ENCODE assay signal across 34 mouse cellular contexts in the genomic region with DNA sequence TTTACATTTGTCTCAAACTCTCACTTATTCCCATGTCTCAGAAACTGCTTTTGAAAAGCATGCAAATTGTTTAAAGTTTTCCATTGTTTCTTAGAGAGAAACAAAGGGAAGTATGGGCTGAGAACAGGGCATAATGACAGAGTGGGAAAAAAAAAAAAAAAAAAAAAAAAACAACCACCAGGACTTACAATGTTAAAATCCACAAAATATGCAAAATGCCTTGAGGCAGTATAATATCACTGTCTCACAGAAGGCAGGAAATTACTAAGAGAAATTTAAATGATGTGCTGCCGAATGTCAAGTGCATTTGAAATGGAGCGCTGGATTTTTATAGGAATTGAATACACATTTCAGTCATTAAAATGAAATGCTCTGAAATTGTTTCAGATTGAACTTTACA. TPM values are rescaled to one million over a fixed set of nuclear protein-coding genes. Genes with fewer than 3 reads are reported as not detected.
"Had no signal": no experiment of that assay in that cellular context is flagged by ENCODE, and none has a peak within 500 bp of the region (broad histone marks: within the 10 kb centered on the region; RNA-seq: fewer than 3 reads in every experiment).

No protein-coding gene starts in this region.

- DNase-seq: gastrocnemius, adult 2 months; gastrocnemius, postnatal 10 days; gastrocnemius, postnatal 25 days; heart, adult 18-20 months; heart, postnatal 10 days; heart, postnatal 4 days; kidney, adult 18-20 months; kidney, adult 8-10 months; kidney, postnatal 10 days; kidney, postnatal 25 days; kidney, postnatal 4 days; liver had no signal

- H3K4me3 ChIP-seq: gastrocnemius, adult 2 months; heart, embryonic 10.5 days; heart, embryonic 12.5 days; hindbrain, embryonic 10.5 days; hindbrain, embryonic 12.5 days; intestine, embryonic 15.5 days; layer of hippocampus, adult 2 months; left cerebral cortex, adult 2 months; limb, embryonic 10.5 days; limb, embryonic 12.5 days had no signal

- H3K9me3 ChIP-seq: heart, embryonic 10.5 days; heart, embryonic 12.5 days; hindbrain, embryonic 10.5 days; hindbrain, embryonic 12.5 days; intestine, embryonic 15.5 days; limb, embryonic 10.5 days; limb, embryonic 12.5 days had no signal

- H3K4me1 ChIP-seq: heart, embryonic 10.5 days; heart, embryonic 12.5 days; hindbrain, embryonic 10.5 days; hindbrain, embryonic 12.5 days; intestine, embryonic 15.5 days; limb, embryonic 10.5 days; limb, embryonic 12.5 days had no signal

- ATAC-seq: hindbrain, embryonic 16.5 days; inflammation-experienced regulatory T-cells, adult 6 months; intestine, embryonic 15.5 days; intestine, postnatal 0 days had no signal

- H3K27me3 ChIP-seq: heart, embryonic 12.5 days; hindbrain, embryonic 12.5 days; intestine, embryonic 15.5 days had no signal

- H3K36me3 ChIP-seq: heart, embryonic 10.5 days; heart, embryonic 12.5 days; hindbrain, embryonic 10.5 days; hindbrain, embryonic 12.5 days; intestine, embryonic 15.5 days; limb, embryonic 10.5 days; limb, embryonic 12.5 days had no signal

- H3K27ac ChIP-seq: gastrocnemius, adult 2 months; heart, embryonic 10.5 days; hindbrain, embryonic 10.5 days; hindbrain, embryonic 12.5 days; hindbrain, embryonic 14.5 days; intestine, embryonic 15.5 days; layer of hippocampus, adult 2 months; left cerebral cortex, adult 2 months; limb, embryonic 10.5 days; limb, embryonic 12.5 days had no signal

- H3K4me2 ChIP-seq: heart, embryonic 12.5 days; hindbrain, embryonic 12.5 days; hindbrain, embryonic 14.5 days; intestine, embryonic 15.5 days; limb, embryonic 12.5 days; liver, embryonic 11.5 days had no signal

- H3K9ac ChIP-seq: heart, embryonic 12.5 days; hindbrain, embryonic 12.5 days; hindbrain, embryonic 14.5 days; intestine, embryonic 15.5 days; limb, embryonic 12.5 days had no signal

RNA-seq across cellular contexts. Expression of gene Themis, which starts 26.3 kb away (rescaled TPM):
- total RNA-seq: gastrocnemius, adult 2 months; gastrocnemius, postnatal 10 days; granulocyte monocyte progenitor cell, adult 5-6 weeks; heart, postnatal 25 days; layer of hippocampus, adult 2 months; layer of hippocampus, postnatal 25 days; left cerebral cortex, adult 2 months; left cerebral cortex, postnatal 14 days; left cerebral cortex, postnatal 36 days had no signal
- polyA plus RNA-seq: heart, embryonic 10.5 days; heart, embryonic 12.5 days; heart, embryonic 14.5 days; hindbrain, embryonic 10.5 days; hindbrain, embryonic 12.5 days; hindbrain, embryonic 14.5 days; hindbrain, embryonic 16.5 days; kidney, embryonic 14.5 days; kidney, embryonic 16.5 days; limb, embryonic 10.5 days; limb, embryonic 12.5 days; liver, embryonic 11.5 days had no signal
